Mouse (Mus musculus) C2C12 (cell line): Measurements from ENCODE around the gene Pnn.

Experiments used
- CEBPB ChIP-seq: IDR thresholded peaks from one replicate; pipeline ENCODE4 v1.6.1; 2011; ENCODE audit warnings: low read depth, mild to moderate bottlenecking, control low read depth, moderate library complexity
- CTCF ChIP-seq: IDR thresholded peaks from one replicate; pipeline ENCODE4 v1.5.1; 2011; ENCODE audit not compliant: control insufficient read depth, insufficient read depth, insufficient read length
- FOSL1 ChIP-seq: IDR thresholded peaks from one replicate; pipeline ENCODE4 v1.8.0; 2011; ENCODE audit warnings: mild to moderate bottlenecking, low read length; ENCODE audit not compliant: poor library complexity, insufficient read depth, severe bottlenecking
- MAX ChIP-seq: IDR thresholded peaks from one replicate; pipeline ENCODE4 v1.6.1; 2011; ENCODE audit warnings: mild to moderate bottlenecking, control low read depth
- MYOD1 ChIP-seq: IDR thresholded peaks from one replicate; pipeline ENCODE4 v1.6.1; 2011; ENCODE audit warnings: low read depth; ENCODE audit not compliant: control insufficient read depth, insufficient read length
- MYOG ChIP-seq: IDR thresholded peaks from one replicate; pipeline ENCODE4 v1.6.1; 2011; ENCODE audit not compliant: control insufficient read depth, insufficient read length; ENCODE audit errors: extremely low read depth
- USF1 ChIP-seq: IDR thresholded peaks from one replicate; pipeline ENCODE4 v1.6.1; 2011; ENCODE audit warnings: low read depth, mild to moderate bottlenecking, control low read depth, moderate library complexity

DNA sequence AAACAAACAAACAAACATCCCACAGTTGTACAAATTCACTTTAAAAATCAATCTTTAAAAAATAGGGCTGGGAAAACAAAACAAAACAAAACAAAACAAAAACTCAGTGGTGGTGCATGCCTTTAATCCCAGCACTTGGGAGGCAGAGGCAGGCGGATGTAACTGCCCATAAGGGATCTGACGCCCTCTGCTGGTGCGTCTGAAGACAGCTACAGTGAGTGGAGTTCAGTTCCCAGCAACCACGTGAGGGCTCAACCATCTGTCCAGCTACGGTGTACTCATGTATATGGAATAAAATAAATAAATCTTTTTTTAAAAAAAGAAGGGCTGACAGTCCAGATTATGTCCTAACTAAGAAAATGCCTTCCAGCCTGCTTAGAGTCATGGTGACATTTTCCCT, 34.6 kb upstream of the Pnn start:
- TF ChIP-seq CTCF, result no peak
- no peak for TF ChIP-seq MAX
- TF ChIP-seq USF1, result no peak
- no peak for TF ChIP-seq CEBPB
- TF ChIP-seq MYOG, result no peak
- no peak for TF ChIP-seq FOSL1
- TF ChIP-seq MYOD1, result no peak
